Mouse (Mus musculus) kidney, postnatal 0 days (tissue): Measurements from ENCODE around the gene Gm38392. TPM values are rescaled to one million over a fixed set of nuclear protein-coding genes. Genes with fewer than 3 reads are reported as not detected.
A peak's percentile ranks its signal among the peaks of the same experiment; 100 is the strongest.

Experiments
- ATAC-seq: fragments of 200-750 bp; cut with Nextera tagmentation; replicated peaks from 2 replicates; pipeline ENCODE4 v1.8.0; 2017; ENCODE audit warnings: low read depth, moderate number of reproducible peaks, moderate TSS enrichment, moderate library complexity; ENCODE audit not compliant: low FRiP score
- DNase-seq: peaks from one replicate; pipeline ENCODE4 v3.0.0-alpha.2; 2016; ENCODE audit warnings: low spot score
- H3K27ac ChIP-seq: fragments of 300-500 bp; sonication (generic); 2 replicates; pipeline ENCODE4 v1.5.1; 2014; ENCODE audit warnings: mild to moderate bottlenecking
- H3K27me3 ChIP-seq: fragments of 300-500 bp; sonication (generic); 2 replicates; pipeline ENCODE4 v1.6.1; 2014; ENCODE audit warnings: low read length, mixed read lengths; ENCODE audit not compliant: insufficient read depth
- H3K36me3 ChIP-seq: fragments of 300-500 bp; sonication (generic); 2 replicates; pipeline ENCODE4 v1.6.1; 2014; ENCODE audit warnings: low read length, mixed read lengths; ENCODE audit not compliant: insufficient read depth
- H3K4me1 ChIP-seq: fragments of 300-500 bp; sonication (generic); replicated peaks from 2 replicates; pipeline ENCODE4 v1.6.1; 2014; ENCODE audit warnings: antibody characterized with exemption, low read length, mixed read lengths; ENCODE audit not compliant: insufficient read depth
- H3K4me2 ChIP-seq: fragments of 300-500 bp; sonication (generic); 2 replicates; pipeline ENCODE4 v1.6.1; 2014; ENCODE audit warnings: mild to moderate bottlenecking, low read length, moderate library complexity, mixed read lengths
- H3K4me3 ChIP-seq: fragments of 300-500 bp; sonication (generic); replicated peaks from 2 replicates; pipeline ENCODE4 v1.5.1; 2014; ENCODE audit warnings: low read depth, low read length
- H3K9ac ChIP-seq: fragments of 300-500 bp; sonication (generic); 2 replicates; pipeline ENCODE4 v1.6.1; 2014; ENCODE audit warnings: low read depth, low read length
- H3K9me3 ChIP-seq: fragments of 300-500 bp; sonication (generic); replicated peaks from 2 replicates; pipeline ENCODE4 v1.6.1; 2016; ENCODE audit warnings: low read length, inconsistent platforms, mixed read lengths
- CTCF ChIP-seq: IDR thresholded peaks from 2 replicates; pipeline ENCODE4 v1.5.1; 2016; ENCODE audit warnings: antibody characterized with exemption, low read depth, mild to moderate bottlenecking, moderate library complexity
- WGBS: fragments of 180-500 bp; shearing (Covaris S2); extraction: QIAGEN DNeasy Blood & Tissue Kit; methylation state at CpG from one replicate; pipeline ENCODE4 v1.1.7; 2014; 5-methylcytosine and 5-hydroxymethylcytosine counted together
- polyA plus RNA-seq: library from polyadenylated mRNA; unstranded; fragments of >200 nt; fragmentation: Nextera tagmentation; extraction: Ambion mirVana; gene quantifications from 2 replicates; pipeline ENCODE4 v1.2.1, GENCODE M21; 2015

Gene Gm38392
- polyA plus RNA-seq, 1 experiment from 2014 or later: 3.8 TPM

DNA sequence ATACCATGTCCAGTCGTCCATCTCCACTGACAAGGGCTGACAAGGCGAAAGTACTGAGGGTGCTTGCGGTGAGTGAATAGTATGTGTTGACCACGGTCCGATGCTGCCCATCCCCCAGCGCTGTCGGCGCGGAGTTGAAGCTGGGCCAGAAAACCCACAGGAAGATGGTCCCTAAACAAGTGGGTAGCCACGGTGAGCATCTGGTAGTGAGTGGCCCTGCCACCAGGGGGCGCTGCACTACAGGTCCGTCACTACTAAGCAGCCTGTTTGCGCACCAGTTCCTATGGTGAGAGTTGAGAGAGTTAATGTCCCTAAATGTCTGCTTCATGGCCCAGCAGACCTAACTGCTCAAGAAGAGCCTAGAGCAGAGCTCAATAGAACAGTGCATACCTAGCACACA, 41.2 kb downstream of the Gm38392 start:
- H3K9me3 ChIP-seq: no peaks in the 10 kb centered on the region
- H3K27ac ChIP-seq: no peak overlapping the region
- WGBS: 17% methylated on average over 13 of the region's 13 CpGs
- TF ChIP-seq CTCF: peak; percentile 90
- DNase-seq: peak; percentile 81
- H3K4me2 ChIP-seq: no peak overlapping the region
- peaks cover 20% of the 10 kb centered on the region; the same call in 1 of the 2 replicates for H3K27me3 ChIP-seq
- no peak overlapping the region for H3K9ac ChIP-seq
- ATAC-seq: no peak
- no peaks in the 10 kb centered on the region for H3K36me3 ChIP-seq
- no peak overlapping the region for H3K4me3 ChIP-seq
- H3K4me1 ChIP-seq: no peaks in the 10 kb centered on the region

DNA sequence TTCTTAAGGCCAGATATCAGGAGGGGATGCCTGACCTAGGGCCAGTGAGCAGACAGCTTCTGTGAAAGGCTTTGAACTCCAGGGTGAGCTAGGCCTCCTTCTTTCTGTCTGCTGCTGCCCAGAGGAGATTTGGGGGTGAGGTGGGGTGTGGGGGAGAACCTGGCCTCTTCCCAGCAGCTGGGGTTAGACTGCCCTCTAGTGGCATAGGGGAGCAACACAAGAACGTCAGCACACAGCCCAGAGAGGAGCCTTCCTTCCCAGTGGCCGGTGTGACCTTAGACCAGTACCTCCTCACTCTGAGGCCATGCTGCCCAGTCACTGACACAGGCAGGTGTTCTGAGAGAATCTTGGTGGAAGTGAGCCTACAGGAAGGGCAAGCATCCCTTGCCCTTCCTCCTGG, 42.9 kb downstream of the Gm38392 start:
- TF ChIP-seq CTCF: peak; percentile 79
- H3K27ac ChIP-seq: no peak overlapping the region
- DNase-seq (peak; percentile 61), ATAC-seq (no peak)
- H3K9me3 ChIP-seq: no peaks in the 10 kb centered on the region
- no peaks in the 10 kb centered on the region for H3K36me3 ChIP-seq
- H3K9ac ChIP-seq: no peak overlapping the region
- H3K4me3 ChIP-seq: no peak overlapping the region
- H3K27me3 ChIP-seq: peaks cover 38% of the 10 kb centered on the region
- H3K4me1 ChIP-seq: no peaks in the 10 kb centered on the region
- WGBS: 0% methylated on average over 2 of the region's 2 CpGs
- H3K4me2 ChIP-seq: no peak overlapping the region

DNA sequence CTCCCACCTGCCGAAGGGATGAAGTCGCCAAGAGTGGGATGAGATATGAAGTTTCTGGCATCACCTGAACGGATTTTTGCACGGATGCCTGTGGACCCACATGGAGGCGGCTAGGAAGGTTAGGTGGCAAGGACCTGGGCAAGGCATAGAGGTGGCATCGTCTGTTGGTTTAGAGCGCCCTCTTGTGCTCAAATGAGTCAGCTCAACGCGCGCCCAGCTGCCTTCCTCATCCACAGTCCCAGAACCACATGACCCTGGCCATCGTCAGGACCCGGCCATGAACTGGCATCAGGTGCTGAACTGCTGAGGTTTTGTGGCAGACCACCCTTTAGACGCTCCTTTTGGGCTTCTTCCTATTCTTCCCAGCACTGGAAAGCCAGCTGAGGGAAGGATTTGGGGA, 44.5 kb downstream of the Gm38392 start:
- peaks cover 45% of the 10 kb centered on the region for H3K27me3 ChIP-seq
- TF ChIP-seq CTCF: peak; percentile 88
- H3K36me3 ChIP-seq: no peaks in the 10 kb centered on the region
- WGBS: 2% methylated on average over 13 of the region's 13 CpGs
- H3K9me3 ChIP-seq: no peaks in the 10 kb centered on the region
- 0 out of 2 replicates have a peak overlapping the region, but pooled peaks have one; percentile 13 for H3K9ac ChIP-seq
- H3K4me2 ChIP-seq: no peak overlapping the region
- DNase-seq (peak; percentile 82), ATAC-seq (no peak; the same call in 1 of the 2 replicates)
- H3K4me3 ChIP-seq: no peak overlapping the region
- no peaks in the 10 kb centered on the region for H3K4me1 ChIP-seq
- no peak overlapping the region for H3K27ac ChIP-seq

DNA sequence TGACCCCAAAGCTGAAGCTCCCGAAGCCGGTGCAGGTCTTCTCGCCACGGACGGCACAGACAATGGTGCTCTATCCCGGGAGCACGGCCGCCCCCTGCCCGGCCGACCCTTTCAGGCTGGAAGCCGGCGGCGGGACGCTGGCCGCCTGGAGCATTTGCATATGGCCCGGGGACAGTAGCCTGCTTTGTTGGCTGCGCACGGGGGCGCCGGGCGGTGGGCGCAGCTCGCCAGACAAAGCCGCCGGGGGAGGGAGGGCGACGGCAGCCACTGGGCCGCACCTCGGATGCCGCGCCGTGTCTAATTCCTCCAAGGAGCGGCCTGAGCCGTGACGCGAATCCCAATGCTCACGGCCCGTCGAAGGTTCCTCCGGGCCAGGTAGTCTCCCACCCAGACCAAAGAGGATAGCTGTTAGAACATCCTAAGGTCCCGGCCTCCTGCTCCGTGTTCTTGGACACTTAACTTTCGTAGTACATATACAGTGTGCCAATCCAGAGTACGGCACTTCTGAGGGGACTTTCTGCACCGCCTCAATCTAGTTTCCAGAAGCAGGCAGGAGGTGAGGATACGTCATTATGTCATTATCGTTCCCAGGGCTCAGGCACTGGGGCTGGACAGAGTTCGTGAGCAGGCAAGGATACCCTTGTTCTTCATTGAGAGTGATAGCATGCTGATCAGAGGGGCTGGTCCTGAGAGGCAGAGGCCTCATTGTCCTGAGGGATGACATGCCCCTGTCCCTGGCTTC, 45.8 kb downstream of the Gm38392 start:
- ATAC-seq: no peak
- DNase-seq: no peak
- Histone ChIP-seq H3K4me3 (peak overlapping the region; percentile 13; the same call in 1 of the 2 replicates), H3K9me3 (no peaks in the 10 kb centered on the region), H3K4me1 (no peaks in the 10 kb centered on the region), H3K9ac (no peak overlapping the region), H3K27ac (no peak overlapping the region), H3K36me3 (no peaks in the 10 kb centered on the region), H3K27me3 (peaks cover 45% of the 10 kb centered on the region), H3K4me2 (peak overlapping the region; percentile 25; the same call in 1 of the 2 replicates)
- 3% methylated on average over 48 of the region's 48 CpGs for WGBS
- no peak for TF ChIP-seq CTCF

DNA sequence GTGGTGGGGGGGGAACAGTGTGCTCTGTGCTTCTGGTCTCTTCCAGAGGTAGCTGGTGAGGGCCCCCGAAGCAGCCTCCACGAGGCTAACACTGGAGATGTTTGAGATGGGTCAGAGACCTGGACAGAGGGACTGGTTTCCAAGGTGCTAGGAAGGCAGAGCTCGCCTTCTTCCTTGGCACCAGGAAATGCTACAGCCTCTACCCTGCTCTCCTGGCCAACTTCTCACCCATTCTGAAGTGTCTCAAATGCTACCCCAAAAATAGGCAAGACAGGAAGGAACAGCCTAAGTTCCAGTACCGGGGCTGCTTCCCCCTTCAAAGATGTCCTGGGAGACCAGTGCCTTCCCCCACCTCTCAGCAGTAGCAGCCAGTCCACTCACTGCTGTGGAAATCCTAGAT, 47.6 kb downstream of the Gm38392 start:
- TF ChIP-seq CTCF: no peak
- no peak for DNase-seq
- Histone ChIP-seq H3K4me3 (no peak overlapping the region), H3K36me3 (no peaks in the 10 kb centered on the region), H3K4me2 (no peak overlapping the region), H3K27me3 (peaks cover 45% of the 10 kb centered on the region), H3K9ac (no peak overlapping the region), H3K9me3 (no peaks in the 10 kb centered on the region), H3K4me1 (no peaks in the 10 kb centered on the region), H3K27ac (no peak overlapping the region)
- 53% methylated on average over 4 of the region's 4 CpGs for WGBS
- ATAC-seq: no peak

DNA sequence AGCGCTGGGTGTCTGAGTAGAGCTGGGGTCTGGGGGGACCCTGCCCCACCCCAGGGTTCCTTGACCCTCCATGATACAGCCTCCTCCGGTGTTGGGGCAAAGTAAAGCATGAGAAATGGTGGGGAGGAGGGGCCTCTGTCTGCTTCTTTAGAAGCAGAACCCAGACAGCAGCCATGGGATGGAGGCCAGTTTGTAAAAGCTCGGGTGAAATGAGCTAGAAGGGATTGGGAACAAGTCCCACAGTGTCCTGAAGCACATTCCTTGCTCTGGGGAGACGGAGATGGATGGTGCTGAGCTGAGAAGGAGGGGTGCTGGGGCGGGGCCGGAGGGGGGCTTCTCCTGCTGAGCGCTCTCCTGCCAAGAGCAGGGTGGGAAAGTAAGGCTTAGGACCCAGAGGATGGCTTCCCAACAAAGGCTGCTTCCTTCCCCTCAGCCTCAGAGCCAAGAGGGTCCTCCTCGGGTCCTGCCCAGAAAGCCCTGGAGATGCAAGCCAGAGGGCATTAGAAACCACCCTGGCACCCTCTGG, 48.1 kb downstream of the Gm38392 start:
- no peak overlapping the region for H3K4me3 ChIP-seq
- no peaks in the 10 kb centered on the region for H3K36me3 ChIP-seq
- ATAC-seq: no peak
- H3K27me3 ChIP-seq: peaks cover 45% of the 10 kb centered on the region
- H3K9me3 ChIP-seq: no peaks in the 10 kb centered on the region
- no peak for DNase-seq
- TF ChIP-seq CTCF: no peak
- 0 out of 2 replicates have a peak, but pooled peaks cover 2% of the 10 kb centered on the region for H3K4me1 ChIP-seq
- H3K27ac ChIP-seq: no peak overlapping the region
- WGBS: 49% methylated on average over 8 of the region's 8 CpGs
- no peak overlapping the region for H3K4me2 ChIP-seq
- no peak overlapping the region for H3K9ac ChIP-seq
